ENCODE assay signal across 8 mouse cellular contexts in genomic region chr12:110498283-110499224, GRCm38 (mm10). TPM values are rescaled to one million over a fixed set of nuclear protein-coding genes. Genes with fewer than 3 reads are reported as not detected.
DNase-seq lines count a peak whose midpoint lies in the region; ATAC-seq and TF ChIP-seq lines count a peak whose summit lies in the region.

No protein-coding gene starts in this region.

- H3K9me3 ChIP-seq in heart, postnatal 0 days (replicated peaks; ENCODE audit: control insufficient read depth, low read length): no peaks in the 10 kb centered on the region

- no peak for TF ChIP-seq EP300 in heart, postnatal 0 days (IDR thresholded peaks at IDR 0.05; ENCODE audit: low read depth)

- WGBS in lung, adult 2 months: 46% methylated on average over 22 of the region's 22 CpGs
- WGBS in heart, postnatal 0 days: 63% methylated on average over 22 of the region's 22 CpGs

- no peaks in the 10 kb centered on the region for H3K27me3 ChIP-seq in heart, postnatal 0 days (ENCODE audit: control insufficient read depth, insufficient read depth, low read length)

- DNase-seq in lung, adult 2 months: no peak
- no peak for DNase-seq in lung, postnatal 10 days
- peak; percentile 96 for DNase-seq in brain, adult 2 months (ENCODE audit: low read depth, low spot score)
- no peak for DNase-seq in heart, postnatal 0 days (ENCODE audit: low spot score)
- no peak for DNase-seq in thymus, postnatal 36 days
- no peak for DNase-seq in embryo, embryonic 10.5 days (ENCODE audit: low spot score)
- no peak for DNase-seq in c-Kit-positive CD71-positive TER-119-positive erythroid progenitor cells, embryonic 14.5 days (ENCODE audit: low spot score)

- peak overlapping the region; percentile 1 for H3K4me3 ChIP-seq in lung, adult 2 months (replicated peaks; ENCODE audit: extremely low read depth, low read depth, low read length)
- no peak overlapping the region for H3K4me3 ChIP-seq in heart, postnatal 0 days (ENCODE audit: low read depth, low read length)

- TF ChIP-seq CTCF in lung, adult 2 months (IDR thresholded peaks at IDR 0.05; ENCODE audit: insufficient read depth, low read length): no peak
- TF ChIP-seq CTCF in heart, postnatal 0 days (IDR thresholded peaks at IDR 0.05; ENCODE audit: low read depth): no peak

- peak overlapping the region; percentile 32; the same call in 1 of the 2 replicates for H3K4me2 ChIP-seq in heart, postnatal 0 days (ENCODE audit: low read depth, low read length)

- peak overlapping the region; percentile 83 for H3K27ac ChIP-seq in heart, postnatal 0 days (ENCODE audit: low read depth)

- H3K36me3 ChIP-seq in heart, postnatal 0 days (replicated peaks; ENCODE audit: control insufficient read depth, insufficient read depth, low read length): no peaks in the 10 kb centered on the region

- H3K4me1 ChIP-seq in lung, adult 2 months (ENCODE audit: control insufficient read depth, insufficient read depth, low read length): peaks cover 33% of the 10 kb centered on the region
- H3K4me1 ChIP-seq in heart, postnatal 0 days (ENCODE audit: control insufficient read depth, insufficient read depth): peaks cover 67% of the 10 kb centered on the region

- ATAC-seq in heart, postnatal 0 days (ENCODE audit: insufficient read depth, low read depth): no peak
- ATAC-seq in megakaryocyte, adult 5-6 weeks (ENCODE audit: poor library complexity, severe bottlenecking): peak; percentile 56

- no peak overlapping the region for H3K9ac ChIP-seq in heart, postnatal 0 days (replicated peaks; ENCODE audit: low read depth, low read length)

- no peak for TF ChIP-seq POLR2A in lung, adult 2 months (IDR thresholded peaks at IDR 0.05; ENCODE audit: borderline replicate concordance, extremely low read depth, low read depth, low read length)

RNA-seq across cellular contexts. Expression of gene Ppp2r5c, which starts 51.6 kb away (rescaled TPM):
- 30.4 and 45.1 TPM in 2 replicates for polyA plus RNA-seq in lung, adult 2 months (2012; rRNA removed)
- total RNA-seq in heart, postnatal 0 days (2014; rRNA removed; ENCODE audit: low replicate concordance): 103 and 104 TPM in 2 replicates
- 108 and 118 TPM in 2 replicates for polyA plus RNA-seq in heart, postnatal 0 days (2015; fragmentation: Nextera tagmentation; extraction: Ambion mirVana)
- total RNA-seq in megakaryocyte, adult 5-6 weeks (2015): 164 and 178 TPM in 2 replicates
- total RNA-seq in megakaryocyte, adult 5-6 weeks (2017): 293 and 306 TPM in 2 replicates
